Mouse (Mus musculus): ENCODE data around the gene Foxb2. TPM values are rescaled to one million over a fixed set of nuclear protein-coding genes. Genes with fewer than 3 reads are reported as not detected.

Gene Foxb2
- total RNA-seq, 2 experiments from 2014 or later = not detected

GRCm38 (mm10) chr19:16825228-16825627 is 48.4 kb downstream of the Foxb2 start:
- ATAC-seq (ENCODE audit: poor library complexity, severe bottlenecking) = no peak

Other genes starting within 250 kb of the Foxb2 start
- 25.9 and 27.4 TPM in 2 replicates for gene Vps13a, start 92.9 kb downstream of the Foxb2 start, total RNA-seq (2015)
- gene Vps13a, start 92.9 kb downstream of the Foxb2 start, total RNA-seq (2017) = 35.6 and 36.6 TPM in 2 replicates
- 1.6 and 3.2 TPM in 2 replicates for gene Prune2, start 82.3 kb upstream of the Foxb2 start, total RNA-seq (2015)
- gene Prune2, start 82.3 kb upstream of the Foxb2 start, total RNA-seq (2017) = 2.0 and 3.4 TPM in 2 replicates